Mouse (Mus musculus) megakaryocyte, embryonic 14.5 days (primary cell): ENCODE results near the gene Gm49393. TPM values are rescaled to one million over a fixed set of nuclear protein-coding genes. Genes with fewer than 3 reads are reported as not detected.
"Not testable (repeated sequence)": the region's sequence is repeated elsewhere in the genome, so short reads cannot be mapped to it uniquely, and the experiment has no call there.

Experiments used
- H3K27me3 ChIP-seq: replicated peaks from 2 replicates; pipeline ENCODE3; 2012; ENCODE audit warnings: inconsistent platforms
- H3K36me3 ChIP-seq: replicated peaks from 2 replicates; pipeline ENCODE3; 2012; ENCODE audit warnings: low read length, inconsistent platforms, mixed read lengths
- H3K4me1 ChIP-seq: 2 replicates; pipeline ENCODE4 v1.6.1; 2012; ENCODE audit warnings: inconsistent platforms
- H3K4me3 ChIP-seq: replicated peaks from 2 replicates; pipeline ENCODE3; 2012; ENCODE audit warnings: moderate library complexity, mild to moderate bottlenecking, inconsistent platforms
- H3K9me3 ChIP-seq: 2 replicates; pipeline ENCODE4 v1.6.1; 2012; ENCODE audit warnings: inconsistent platforms
- FLI1 ChIP-seq: IDR thresholded peaks from 2 replicates; pipeline ENCODE4 v1.6.1; 2012; ENCODE audit warnings: low read length, inconsistent platforms, mixed read lengths
- GATA1 ChIP-seq: IDR thresholded peaks from 3 replicates; pipeline ENCODE4 v1.6.1; 2012; ENCODE audit warnings: mixed read lengths, low read length, inconsistent platforms, borderline replicate concordance
- polyA plus RNA-seq: library from polyadenylated mRNA; stranded (reverse); fragments of >175 nt; gene quantifications from 2 replicates; pipeline ENCODE4 v1.2.3, GENCODE M21; 2012; ENCODE audit warnings: low replicate concordance; ENCODE audit not compliant: insufficient read depth

The Gm49393 gene
- polyA plus RNA-seq = not detected in 2 replicates

DNA sequence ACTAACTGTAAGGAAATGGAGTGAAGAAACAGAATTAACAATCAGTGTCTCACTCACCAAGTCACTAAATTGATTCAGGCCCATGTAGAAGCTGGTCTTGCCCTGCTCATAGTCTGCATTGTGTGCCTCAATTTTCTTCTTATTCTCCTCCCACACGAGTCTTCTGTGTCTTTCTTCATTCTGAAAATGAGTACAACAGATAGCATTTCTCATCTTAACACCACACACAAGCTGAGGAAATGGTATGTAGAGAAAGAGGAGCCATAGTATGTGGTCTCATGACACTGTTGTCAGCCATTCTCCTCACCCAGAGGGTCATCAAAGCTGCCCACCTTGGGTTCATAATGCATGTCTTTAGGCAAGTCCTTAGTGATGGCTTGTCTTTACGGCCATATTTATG, at the start of gene Gm49393:
TSS of gene Gm49393 (minus strand) at position 101 of the 400 bp plus-strand sequence.
- Histone ChIP-seq H3K4me1 (peaks cover 52% of the 10 kb centered on the region), H3K4me3 (peak within 1 kb of the TSS; percentile 92)
- not testable (repeated sequence) for H3K27me3 ChIP-seq, H3K36me3 ChIP-seq, H3K9me3 ChIP-seq

GRCm38 (mm10) chr13:60972319-60972718, 36.9 kb upstream of the Gm49393 start:
- not testable (repeated sequence) for H3K4me1 ChIP-seq, H3K36me3 ChIP-seq, H3K27me3 ChIP-seq, H3K4me3 ChIP-seq, H3K9me3 ChIP-seq

DNA sequence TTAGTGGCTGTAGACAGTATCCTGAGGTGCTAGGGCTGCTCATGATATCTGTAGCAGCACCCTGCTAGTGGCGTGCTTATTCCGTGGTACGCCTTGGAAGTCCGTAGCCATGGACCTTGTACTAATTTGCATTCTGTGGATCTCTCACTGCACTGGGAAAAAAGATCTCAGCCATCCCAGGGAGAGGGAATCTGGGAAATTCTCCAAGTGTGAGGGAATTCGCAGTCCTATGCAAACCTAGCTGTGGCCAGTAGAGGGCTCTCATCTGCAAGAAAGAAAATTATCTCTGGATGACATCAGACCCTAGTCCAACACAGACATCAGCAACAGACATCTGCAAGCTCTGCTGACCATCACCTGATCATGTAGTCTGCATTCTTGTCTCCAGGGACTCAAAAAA, 28.6 kb upstream of the Gm49393 start:
- H3K9me3 ChIP-seq, H3K4me1 ChIP-seq, H3K36me3 ChIP-seq, H3K27me3 ChIP-seq, H3K4me3 ChIP-seq: not testable (repeated sequence)

DNA sequence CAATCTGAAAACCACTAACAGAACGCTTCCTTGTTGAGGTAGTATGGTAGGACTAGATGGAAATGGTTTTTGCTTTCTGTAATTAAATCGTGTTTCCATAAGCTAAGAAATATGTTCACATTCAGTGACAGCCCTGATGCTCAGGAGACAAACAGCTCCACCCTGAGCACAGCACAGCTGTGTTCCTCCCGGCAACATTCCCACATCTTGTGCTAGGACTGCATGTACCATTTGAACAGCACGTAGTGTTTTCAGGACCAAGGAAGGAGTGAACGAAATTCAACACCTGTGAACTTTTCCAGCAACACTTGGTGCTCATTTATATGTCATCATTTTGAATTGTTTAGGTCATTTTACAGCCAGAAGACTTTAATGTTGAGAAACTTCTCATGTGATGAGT, 26.3 kb upstream of the Gm49393 start:
- Histone ChIP-seq H3K27me3 (no peaks in the 10 kb centered on the region), H3K36me3 (no peaks in the 10 kb centered on the region), H3K9me3 (peaks cover 3% of the 10 kb centered on the region; the same call in 1 of the 2 replicates), H3K4me3 (no peak overlapping the region), H3K4me1 (peaks cover 6% of the 10 kb centered on the region)
- TF ChIP-seq GATA1 (no peak), FLI1 (no peak)

GRCm38 (mm10) chr13:60941884-60942283, 6.5 kb upstream of the Gm49393 start, which contains the start of gene Tpbpa:
Tpbpa (minus strand) TSS chr13:60941984.
- not testable (repeated sequence) for H3K36me3 ChIP-seq, H3K27me3 ChIP-seq, H3K9me3 ChIP-seq, H3K4me3 ChIP-seq
- peaks cover 47% of the 10 kb centered on the region for H3K4me1 ChIP-seq

DNA sequence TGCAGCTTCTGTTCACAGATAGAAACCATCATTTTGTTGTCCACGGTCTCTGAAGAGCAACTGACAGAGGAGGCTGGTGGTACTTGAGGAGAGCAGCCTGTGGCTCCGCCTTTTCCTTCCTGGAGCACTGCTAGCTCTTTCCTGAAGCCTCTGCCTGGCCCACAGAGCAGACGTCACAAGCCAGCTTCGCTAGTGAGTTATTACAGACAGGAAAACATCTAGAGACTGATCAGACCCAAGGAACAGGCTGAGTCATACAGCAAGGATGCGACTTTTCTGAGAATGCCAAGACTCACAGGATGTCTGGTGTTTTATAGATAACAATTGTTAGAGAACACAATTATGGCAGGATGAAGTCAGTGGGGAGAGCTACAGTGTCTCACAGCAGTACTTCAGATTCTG, 1.1 kb upstream of the Gm49393 start, which contains the start of the genes Gm49391 and Ctla2a:
TSS of gene Gm49391 (minus strand) at position 72 of the 402 bp plus-strand sequence.
TSS of gene Ctla2a (minus strand) at position 126 of the 402 bp plus-strand sequence.
- Histone ChIP-seq H3K36me3 (peaks cover 10% of the 10 kb centered on the region), H3K4me1 (peaks cover 57% of the 10 kb centered on the region), H3K27me3 (no peaks in the 10 kb centered on the region), H3K4me3 (peak within 1 kb of the TSS; percentile 92), H3K9me3 (no peaks in the 10 kb centered on the region)
- TF ChIP-seq GATA1 (peak; percentile 85; the same call in 2 of the 3 replicates), FLI1 (no peak; the same call in 1 of the 2 replicates)

DNA sequence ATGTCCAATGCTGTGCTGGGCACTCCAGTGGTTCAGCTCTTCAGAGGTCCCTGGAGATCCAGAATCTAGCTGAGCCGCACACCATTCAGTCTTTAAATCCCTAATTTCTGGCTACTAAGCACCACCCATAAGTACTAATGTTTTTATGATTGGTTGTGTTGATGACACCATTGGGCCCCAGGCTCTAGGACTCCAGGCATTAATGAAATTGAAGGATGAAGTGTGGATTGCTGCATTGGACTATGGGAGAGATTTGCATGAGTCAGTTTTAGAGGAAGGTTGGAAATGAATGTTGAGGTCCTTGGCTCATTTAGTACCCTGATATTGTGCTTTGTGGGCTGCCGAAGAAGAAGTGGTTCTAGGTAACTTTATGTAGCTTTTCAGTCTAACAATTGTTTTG, 30.6 kb downstream of the Gm49393 start, which contains the start of gene Tpbpb:
TSS of gene Tpbpb (minus strand) at position 101 of the 400 bp plus-strand sequence.
- H3K36me3 ChIP-seq = not testable (repeated sequence)

DNA sequence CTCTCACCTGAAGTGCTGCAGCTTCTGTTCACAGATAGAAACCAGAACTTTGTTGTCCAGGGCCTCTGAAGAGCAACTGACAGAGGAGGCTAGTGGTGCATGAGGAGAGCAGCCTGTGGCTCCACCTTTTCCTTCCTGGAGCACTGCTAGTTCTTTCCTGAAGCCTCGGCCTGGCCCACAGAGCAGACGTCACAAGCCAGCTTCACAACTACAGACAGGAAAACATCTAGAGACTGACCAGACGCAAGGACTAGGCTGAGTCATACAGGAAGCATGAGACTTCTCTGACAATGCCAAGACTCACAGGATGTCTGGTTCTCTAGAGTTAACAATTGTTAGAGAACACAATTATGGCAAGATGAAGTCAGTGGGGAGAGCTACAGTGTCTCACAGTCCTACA, 38.1 kb downstream of the Gm49393 start, which contains the start of gene Ctla2b:
TSS of gene Ctla2b (minus strand) at position 120 of the 400 bp plus-strand sequence.
- H3K9me3 ChIP-seq = no peaks in the 10 kb centered on the region
- no peaks in the 10 kb centered on the region for H3K27me3 ChIP-seq
- H3K4me1 ChIP-seq = peaks cover 66% of the 10 kb centered on the region
- H3K4me3 ChIP-seq = peak within 1 kb of the TSS; percentile 90
- TF ChIP-seq GATA1 = peak; percentile 67; the same call in 1 of the 3 replicates
- TF ChIP-seq FLI1 = peak; percentile 88
- H3K36me3 ChIP-seq = peaks cover 26% of the 10 kb centered on the region

More for the DNA sequence above, 30.6 kb downstream of the Gm49393 start, which contains the start of gene Tpbpb:
- H3K4me1 ChIP-seq = peaks cover 22% of the 10 kb centered on the region
- H3K4me3 ChIP-seq, H3K9me3 ChIP-seq, H3K27me3 ChIP-seq: not testable (repeated sequence)

DNA sequence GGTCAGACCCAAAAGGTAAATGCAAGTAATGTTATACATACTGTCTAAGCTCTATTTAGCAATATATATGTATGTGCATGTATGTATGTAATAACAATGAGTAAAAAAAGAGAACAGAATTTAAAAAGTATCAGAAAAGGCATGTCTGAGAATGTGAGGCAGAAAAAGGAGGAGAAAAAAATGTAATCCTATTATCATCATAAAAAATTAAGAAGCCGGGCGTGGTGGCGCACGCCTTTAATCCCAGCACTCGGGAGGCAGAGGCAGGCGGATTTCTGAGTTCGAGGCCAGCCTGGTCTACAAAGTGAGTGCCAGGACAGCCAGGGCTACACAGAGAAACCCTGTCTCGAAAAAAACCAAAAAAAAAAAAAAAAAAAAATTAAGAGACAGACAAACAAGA, 38.6 kb downstream of the Gm49393 start, which contains the start of gene Gm49392:
TSS of gene Gm49392 (minus strand) at position 101 of the 400 bp plus-strand sequence.
- Histone ChIP-seq H3K36me3 (peaks cover 26% of the 10 kb centered on the region), H3K4me3 (peak within 1 kb of the TSS; percentile 90), H3K4me1 (peaks cover 71% of the 10 kb centered on the region)
- H3K27me3 ChIP-seq, H3K9me3 ChIP-seq: not testable (repeated sequence)

- Histone ChIP-seq H3K27me3 (no peaks in the 10 kb centered on the region), H3K36me3 (peaks cover 31% of the 10 kb centered on the region), H3K4me1 (peaks cover 69% of the 10 kb centered on the region), H3K9me3 (no peaks in the 10 kb centered on the region), H3K4me3 (peak overlapping the region; percentile 89)
- TF ChIP-seq FLI1 = no peak
- no peak for TF ChIP-seq GATA1
Measured at GRCm38 (mm10) chr13:60895406-60896160, 39.8 kb downstream of the Gm49393 start.

GRCm38 (mm10) chr13:60892301-60892700, 43.1 kb downstream of the Gm49393 start:
- Histone ChIP-seq H3K9me3 (no peaks in the 10 kb centered on the region), H3K4me1 (peaks cover 51% of the 10 kb centered on the region), H3K4me3 (no peak overlapping the region), H3K36me3 (peaks cover 40% of the 10 kb centered on the region), H3K27me3 (no peaks in the 10 kb centered on the region)
- TF ChIP-seq GATA1 = no peak
- no peak for TF ChIP-seq FLI1
